Mouse (Mus musculus) stomach, postnatal 0 days (tissue): ENCODE measurements around the gene Map3k14. TPM values are rescaled to one million over a fixed set of nuclear protein-coding genes. Genes with fewer than 3 reads are reported as not detected.

Experiments
- ATAC-seq: fragments of 200-750 bp; cut with Nextera tagmentation; 2 replicates; pipeline ENCODE4 v1.8.0; 2017; ENCODE audit not compliant: low FRiP score, low TSS enrichment
- DNase-seq: peaks from one replicate; pipeline ENCODE4 v3.0.0-alpha.2; 2016; ENCODE audit warnings: low spot score
- H3K27ac ChIP-seq: fragments of 300-500 bp; sonication (generic); replicated peaks from 2 replicates; pipeline ENCODE4 v1.5.1; 2014; ENCODE audit warnings: mild to moderate bottlenecking, control low read depth
- H3K27me3 ChIP-seq: fragments of 300-500 bp; sonication (generic); 2 replicates; pipeline ENCODE4 v1.6.1; 2014; ENCODE audit warnings: low read length; ENCODE audit not compliant: control insufficient read depth, insufficient read depth
- H3K36me3 ChIP-seq: fragments of 300-500 bp; sonication (generic); 2 replicates; pipeline ENCODE4 v1.6.1; 2014; ENCODE audit warnings: low read length, mixed read lengths; ENCODE audit not compliant: control insufficient read depth, insufficient read depth
- H3K4me1 ChIP-seq: fragments of 300-500 bp; sonication (generic); replicated peaks from 2 replicates; pipeline ENCODE4 v1.6.1; 2014; ENCODE audit warnings: antibody characterized with exemption; ENCODE audit not compliant: control insufficient read depth, insufficient read depth
- H3K4me2 ChIP-seq: fragments of 300-500 bp; sonication (generic); replicated peaks from 2 replicates; pipeline ENCODE4 v1.6.1; 2014; ENCODE audit warnings: low read depth, mild to moderate bottlenecking, control low read depth, moderate library complexity
- H3K4me3 ChIP-seq: fragments of 300-500 bp; sonication (generic); 2 replicates; pipeline ENCODE4 v1.5.1; 2014; ENCODE audit warnings: low read depth, low read length, control low read depth
- H3K9ac ChIP-seq: fragments of 300-500 bp; sonication (generic); 2 replicates; pipeline ENCODE4 v1.6.1; 2014; ENCODE audit warnings: mild to moderate bottlenecking, low read length, control low read depth, mixed read lengths
- H3K9me3 ChIP-seq: fragments of 300-500 bp; sonication (generic); 2 replicates; pipeline ENCODE4 v1.6.1; 2016; ENCODE audit warnings: low read length; ENCODE audit not compliant: control insufficient read depth
- CTCF ChIP-seq: IDR thresholded peaks from 2 replicates; pipeline ENCODE4 v1.5.1; 2016; ENCODE audit warnings: antibody characterized with exemption, low read depth, mild to moderate bottlenecking, moderate library complexity
- EP300 ChIP-seq: optimal IDR thresholded peaks from 2 replicates; pipeline ENCODE3; 2016; ENCODE audit warnings: antibody characterized with exemption
- WGBS: fragments of 180-500 bp; shearing (Covaris S2); extraction: QIAGEN DNeasy Blood & Tissue Kit; methylation state at CpG from one replicate; pipeline ENCODE4 v1.1.7; 2014; 5-methylcytosine and 5-hydroxymethylcytosine counted together
- polyA plus RNA-seq: library from polyadenylated mRNA; unstranded; fragments of >200 nt; fragmentation: Nextera tagmentation; extraction: Ambion mirVana; gene quantifications from 2 replicates; pipeline ENCODE4 v1.2.1, GENCODE M21; 2015

The Map3k14 gene
- polyA plus RNA-seq, 1 experiment from 2014 or later: 1.6 TPM

DNA sequence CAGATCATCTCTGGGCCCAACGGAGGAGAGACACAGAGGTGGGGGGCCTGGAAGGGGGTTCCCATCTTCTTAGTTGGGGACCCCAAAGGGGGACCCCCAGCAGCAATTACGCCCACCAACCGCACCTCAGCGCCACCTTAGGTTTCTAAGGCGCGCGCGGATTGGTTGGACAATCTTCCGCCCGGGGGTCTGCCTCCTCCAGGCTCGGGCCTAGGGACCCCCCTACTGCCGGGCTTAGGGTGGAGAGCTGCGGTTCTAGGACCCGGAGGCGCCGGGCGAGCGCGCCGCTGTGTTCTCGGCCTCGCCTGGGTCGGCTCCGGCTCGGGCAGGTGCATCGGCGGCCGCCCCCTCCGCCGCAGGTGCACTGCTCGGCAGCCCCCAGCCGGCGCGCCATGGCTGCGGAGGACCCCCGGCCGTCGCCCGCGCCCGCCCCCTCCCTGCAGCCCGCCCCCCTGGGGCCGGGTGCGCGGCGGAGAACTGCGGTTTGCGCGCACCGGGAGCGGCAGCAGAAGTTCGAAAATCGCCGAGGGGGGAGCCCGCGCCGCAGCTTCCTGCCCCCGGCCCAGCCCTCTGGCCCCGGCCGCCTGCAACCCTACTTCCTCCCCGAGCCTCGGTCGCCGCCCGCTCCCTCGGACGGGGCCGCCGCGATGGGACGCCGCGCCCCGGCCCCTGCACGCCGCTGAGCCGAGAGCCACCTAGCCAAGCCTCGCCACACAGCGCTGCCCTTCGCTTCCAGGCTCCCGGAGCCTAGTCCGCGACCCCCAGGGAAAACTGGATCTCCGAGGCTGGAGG lies 96.6 kb downstream of the Map3k14 start, which contains the start of gene Fmnl1:
Fmnl1 (plus strand) TSS at position 614 of the 792 bp plus-strand sequence.
- Histone ChIP-seq H3K27ac (no peak within 1 kb of the TSS), H3K4me2 (peak within 1 kb of the TSS; percentile 92), H3K9me3 (no peaks in the 10 kb centered on the region), H3K27me3 (peaks cover 10% of the 10 kb centered on the region; the same call in 1 of the 2 replicates), H3K9ac (peak within 1 kb of the TSS; percentile 58), H3K4me1 (no peaks in the 10 kb centered on the region), H3K36me3 (no peaks in the 10 kb centered on the region), H3K4me3 (peak within 1 kb of the TSS; percentile 56)
- ATAC-seq: peak; percentile 49; the same call in 1 of the 2 replicates
- 1% methylated on average over 64 of the region's 84 CpGs for WGBS
- TF ChIP-seq CTCF: no peak
- no peak for TF ChIP-seq EP300
- peak; percentile 39 for DNase-seq

DNA sequence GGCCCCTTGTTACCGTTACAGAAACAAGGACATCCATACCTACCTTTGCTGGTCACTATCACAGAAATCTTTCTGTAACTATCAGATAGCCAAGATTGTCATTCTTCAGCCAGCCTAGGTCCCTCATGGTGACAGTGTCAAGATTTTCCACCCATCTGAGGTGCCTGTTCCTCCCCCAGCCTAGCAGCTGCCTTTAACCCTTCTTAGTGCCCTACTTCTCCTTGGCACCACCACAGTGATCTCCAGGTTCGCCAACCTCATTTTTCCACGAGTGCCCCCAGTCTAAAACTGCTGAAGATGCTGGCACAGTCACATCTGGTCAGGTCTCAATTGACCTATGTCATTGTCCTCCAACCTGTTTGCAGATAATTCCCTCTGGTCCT lies 97.2 kb downstream of the Map3k14 start:
- Histone ChIP-seq H3K4me2 (peak overlapping the region; percentile 92; the same call in 1 of the 2 replicates), H3K9ac (no peak overlapping the region), H3K27me3 (peaks cover 10% of the 10 kb centered on the region; the same call in 1 of the 2 replicates), H3K4me1 (no peaks in the 10 kb centered on the region), H3K36me3 (no peaks in the 10 kb centered on the region), H3K4me3 (no peak overlapping the region), H3K27ac (no peak overlapping the region), H3K9me3 (no peaks in the 10 kb centered on the region)
- no peak for DNase-seq
- 59% methylated on average over 3 of the region's 3 CpGs for WGBS
- no peak for ATAC-seq
- no peak for TF ChIP-seq EP300
- no peak for TF ChIP-seq CTCF

Other genes with a start within 250 kb of the Map3k14 start
- 45.9 and 52.3 TPM in 2 replicates for gene Nmt1, start 239.3 kb downstream of the Map3k14 start, polyA plus RNA-seq
- gene Dcakd, start 239.1 kb downstream of the Map3k14 start, polyA plus RNA-seq: 36.8 and 42.3 TPM in 2 replicates
- gene Plcd3, start 165.8 kb downstream of the Map3k14 start, polyA plus RNA-seq: 4.2 and 5.0 TPM in 2 replicates
- 28.6 and 36.7 TPM in 2 replicates for gene Acbd4, start 165.8 kb downstream of the Map3k14 start, polyA plus RNA-seq
- gene Hexim1, start 151.2 kb downstream of the Map3k14 start, polyA plus RNA-seq: 3.8 and 4.1 TPM in 2 replicates
- gene Hexim2, start 135.0 kb downstream of the Map3k14 start, polyA plus RNA-seq: 3.7 and 4.4 TPM in 2 replicates
- 0.86 and 1.1 TPM in 2 replicates for gene Fmnl1, start 96.4 kb downstream of the Map3k14 start, polyA plus RNA-seq
- 1.0 and 1.7 TPM in 2 replicates for gene 1700023F06Rik, start 58.9 kb downstream of the Map3k14 start, polyA plus RNA-seq
- not detected in 2 replicates for gene Spata32, start 49.0 kb downstream of the Map3k14 start, polyA plus RNA-seq
- 18.2 and 22.1 TPM in 2 replicates for gene Arhgap27, start 96.2 kb upstream of the Map3k14 start, polyA plus RNA-seq
- 3.6 and 4.2 TPM in 2 replicates for gene Plekhm1, start 145.2 kb upstream of the Map3k14 start, polyA plus RNA-seq
- not detected in 2 replicates for gene Lrrc37a, start 237.1 kb upstream of the Map3k14 start, polyA plus RNA-seq